Mouse (Mus musculus): ENCODE results near the gene Cenpq. TPM values are rescaled to one million over a fixed set of nuclear protein-coding genes. Genes with fewer than 3 reads are reported as not detected.

The Cenpq gene
- polyA plus RNA-seq (2012; fragmentation: generic; extraction: Trizol), result 4.7 TPM
- long read RNA-seq, experiment 1, transcript Cenpq-201 (9 exons, 1,942 nt), result major isoform, 24 of 29 reads
- long read RNA-seq, experiment 1, partial matches to known transcripts, result 2 of 29 reads
- long read RNA-seq, experiment 1, other reads (novel, unspliced or antisense), result 3 of 29 reads
- long read RNA-seq, experiment 2, transcript Cenpq-201 (9 exons, 1,942 nt), result major isoform, 63 of 69 reads
- long read RNA-seq, experiment 2, partial matches to known transcripts, result 0 of 69 reads
- long read RNA-seq, experiment 2, other reads (novel, unspliced or antisense), result 6 of 69 reads

GRCm38 (mm10) chr17:40934420-40935231 is at the start of gene Cenpq, which contains the start of gene Mut:
TSS of gene Cenpq (minus strand) at chr17:40935047.
TSS of gene Mut (plus strand) at chr17:40934685.
- Histone ChIP-seq H3K36me3 (ENCODE audit: control insufficient read depth, insufficient read depth) (peaks cover 17% of the 10 kb centered on the region), H3K79me2 (ENCODE audit: control insufficient read depth, insufficient read depth) (peaks cover 14% of the 10 kb centered on the region), H3K79me3 (ENCODE audit: low read depth) (peaks cover 8% of the 10 kb centered on the region), H3ac (ENCODE audit: control insufficient read depth, insufficient read length, low read depth) (peak within 1 kb of the TSS; percentile 73), H3K27me3 (ENCODE audit: control insufficient read depth, insufficient read depth, insufficient read length) (no peaks in the 10 kb centered on the region), H3K4me3 (ENCODE audit: insufficient read depth, poor library complexity, severe bottlenecking) (peak within 1 kb of the TSS; percentile 59)
- TF ChIP-seq MAX (IDR thresholded peaks at IDR 0.05) (peak; percentile 31), CTCF (IDR thresholded peaks at IDR 0.05; ENCODE audit: control insufficient read depth, insufficient read depth, insufficient read length) (no peak)

GRCm38 (mm10) chr17:40977914-40978313 is 43.1 kb upstream of the Cenpq start:
- Histone ChIP-seq H3K79me2 (ENCODE audit: control insufficient read depth, insufficient read depth) (no peaks in the 10 kb centered on the region), H3K79me3 (ENCODE audit: low read depth) (no peaks in the 10 kb centered on the region), H3K27me3 (ENCODE audit: control insufficient read depth, insufficient read depth, insufficient read length) (no peaks in the 10 kb centered on the region), H3K4me3 (ENCODE audit: insufficient read depth, poor library complexity, severe bottlenecking) (no peak overlapping the region), H3ac (ENCODE audit: control insufficient read depth, insufficient read length, low read depth) (no peak overlapping the region), H3K36me3 (ENCODE audit: control insufficient read depth, insufficient read depth) (no peaks in the 10 kb centered on the region)
- TF ChIP-seq CEBPB (IDR thresholded peaks at IDR 0.05; ENCODE audit: low read depth) (no peak), MYOD1 (IDR thresholded peaks at IDR 0.05; ENCODE audit: control insufficient read depth, insufficient read length, low read depth) (no peak), FOSL1 (IDR thresholded peaks at IDR 0.05; ENCODE audit: insufficient read depth, low read length, poor library complexity, severe bottlenecking) (no peak), MAX (IDR thresholded peaks at IDR 0.05) (no peak), CTCF (IDR thresholded peaks at IDR 0.05; ENCODE audit: control insufficient read depth, insufficient read depth, insufficient read length) (no peak), MYOG (IDR thresholded peaks at IDR 0.05; ENCODE audit: control insufficient read depth, extremely low read depth, insufficient read length) (no peak), USF1 (IDR thresholded peaks at IDR 0.05; ENCODE audit: low read depth) (no peak)

DNA sequence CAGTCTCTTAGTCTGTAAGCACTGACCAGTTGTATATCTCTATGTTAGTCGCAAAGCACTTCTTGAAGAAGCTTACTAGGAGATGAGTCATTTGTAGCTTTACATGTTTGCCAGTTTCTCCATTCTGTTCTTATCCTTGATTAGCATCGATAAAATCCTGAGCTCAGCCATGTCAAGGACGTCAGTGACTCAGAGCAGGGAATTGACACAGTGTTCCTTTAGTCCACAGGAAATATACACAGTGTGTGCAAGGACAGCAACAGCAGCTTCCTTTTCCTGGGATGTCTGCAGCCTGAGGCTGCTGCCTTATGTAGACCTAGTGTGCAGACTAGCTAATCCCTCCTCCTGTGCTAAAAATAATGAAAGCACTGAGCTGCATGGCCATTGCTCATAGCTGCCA is 13.7 kb upstream of the Cenpq start:
- H3ac ChIP-seq (ENCODE audit: control insufficient read depth, insufficient read length, low read depth), result no peak overlapping the region
- no peaks in the 10 kb centered on the region for H3K79me3 ChIP-seq (ENCODE audit: low read depth)
- TF ChIP-seq FOSL1 (IDR thresholded peaks at IDR 0.05; ENCODE audit: insufficient read depth, low read length, poor library complexity, severe bottlenecking) (no peak), MYOG (IDR thresholded peaks at IDR 0.05; ENCODE audit: control insufficient read depth, extremely low read depth, insufficient read length) (no peak), MYOD1 (IDR thresholded peaks at IDR 0.05; ENCODE audit: control insufficient read depth, insufficient read length, low read depth) (no peak), CTCF (IDR thresholded peaks at IDR 0.05; ENCODE audit: control insufficient read depth, insufficient read depth, insufficient read length) (no peak), USF1 (IDR thresholded peaks at IDR 0.05; ENCODE audit: low read depth) (no peak)
- no peak overlapping the region for H3K4me3 ChIP-seq (ENCODE audit: insufficient read depth, poor library complexity, severe bottlenecking)
- peaks cover 3% of the 10 kb centered on the region for H3K36me3 ChIP-seq (ENCODE audit: control insufficient read depth, insufficient read depth)
- H3K27me3 ChIP-seq (ENCODE audit: control insufficient read depth, insufficient read depth, insufficient read length), result no peaks in the 10 kb centered on the region
- no peaks in the 10 kb centered on the region for H3K79me2 ChIP-seq (ENCODE audit: control insufficient read depth, insufficient read depth)

- Histone ChIP-seq H3ac (ENCODE audit: control insufficient read depth, insufficient read length, low read depth) (peak overlapping the region; percentile 61), H3K4me3 (ENCODE audit: insufficient read depth, poor library complexity, severe bottlenecking) (peak overlapping the region; percentile 59), H3K79me3 (ENCODE audit: low read depth) (peaks cover 8% of the 10 kb centered on the region), H3K36me3 (ENCODE audit: control insufficient read depth, insufficient read depth) (peaks cover 22% of the 10 kb centered on the region), H3K27me3 (ENCODE audit: control insufficient read depth, insufficient read depth, insufficient read length) (no peaks in the 10 kb centered on the region), H3K79me2 (ENCODE audit: control insufficient read depth, insufficient read depth) (peaks cover 14% of the 10 kb centered on the region)
- TF ChIP-seq USF1 (IDR thresholded peaks at IDR 0.05; ENCODE audit: low read depth) (no peak), FOSL1 (IDR thresholded peaks at IDR 0.05; ENCODE audit: insufficient read depth, low read length, poor library complexity, severe bottlenecking) (no peak), CTCF (IDR thresholded peaks at IDR 0.05; ENCODE audit: control insufficient read depth, insufficient read depth, insufficient read length) (no peak), MAX (IDR thresholded peaks at IDR 0.05) (no peak), MYOD1 (IDR thresholded peaks at IDR 0.05; ENCODE audit: control insufficient read depth, insufficient read length, low read depth) (no peak), MYOG (IDR thresholded peaks at IDR 0.05; ENCODE audit: control insufficient read depth, extremely low read depth, insufficient read length) (no peak), CEBPB (IDR thresholded peaks at IDR 0.05; ENCODE audit: low read depth) (no peak)
These were observed 862 bp downstream of the Cenpq start for GRCm38 (mm10) chr17:40933985-40934384.

DNA sequence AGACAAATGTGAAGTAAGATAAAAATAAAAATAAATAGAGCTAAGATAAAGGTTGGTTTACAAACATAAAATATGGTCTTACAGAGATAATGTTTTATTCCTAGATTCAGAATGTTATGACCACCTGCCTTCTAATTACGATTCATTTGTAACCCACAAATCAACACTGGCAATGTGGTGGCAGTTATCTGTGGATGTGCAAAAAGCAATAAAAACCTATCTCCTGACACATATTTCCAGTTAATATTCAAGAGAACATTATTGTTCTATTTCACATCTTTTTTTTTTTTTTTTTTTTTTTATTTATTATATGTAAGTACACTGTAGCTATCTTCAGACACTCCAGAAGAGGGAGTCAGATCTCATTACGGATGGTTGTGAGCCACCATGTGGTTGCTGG is 19.3 kb downstream of the Cenpq start:
- H3K79me3 ChIP-seq (ENCODE audit: low read depth), result no peaks in the 10 kb centered on the region
- TF ChIP-seq CEBPB (IDR thresholded peaks at IDR 0.05; ENCODE audit: low read depth) (no peak), MAX (IDR thresholded peaks at IDR 0.05) (no peak), FOSL1 (IDR thresholded peaks at IDR 0.05; ENCODE audit: insufficient read depth, low read length, poor library complexity, severe bottlenecking) (no peak), USF1 (IDR thresholded peaks at IDR 0.05; ENCODE audit: low read depth) (no peak), MYOD1 (IDR thresholded peaks at IDR 0.05; ENCODE audit: control insufficient read depth, insufficient read length, low read depth) (no peak), CTCF (IDR thresholded peaks at IDR 0.05; ENCODE audit: control insufficient read depth, insufficient read depth, insufficient read length) (no peak), MYOG (IDR thresholded peaks at IDR 0.05; ENCODE audit: control insufficient read depth, extremely low read depth, insufficient read length) (no peak)

More for the DNA sequence above, 19.3 kb downstream of the Cenpq start:
- Histone ChIP-seq H3K36me3 (ENCODE audit: control insufficient read depth, insufficient read depth) (no peaks in the 10 kb centered on the region), H3K4me3 (ENCODE audit: insufficient read depth, poor library complexity, severe bottlenecking) (no peak overlapping the region), H3K27me3 (ENCODE audit: control insufficient read depth, insufficient read depth, insufficient read length) (no peaks in the 10 kb centered on the region), H3ac (ENCODE audit: control insufficient read depth, insufficient read length, low read depth) (no peak overlapping the region), H3K79me2 (ENCODE audit: control insufficient read depth, insufficient read depth) (no peaks in the 10 kb centered on the region)
